Comparison of ENCODE assay signal across 8 mouse cellular contexts in the genomic region with DNA sequence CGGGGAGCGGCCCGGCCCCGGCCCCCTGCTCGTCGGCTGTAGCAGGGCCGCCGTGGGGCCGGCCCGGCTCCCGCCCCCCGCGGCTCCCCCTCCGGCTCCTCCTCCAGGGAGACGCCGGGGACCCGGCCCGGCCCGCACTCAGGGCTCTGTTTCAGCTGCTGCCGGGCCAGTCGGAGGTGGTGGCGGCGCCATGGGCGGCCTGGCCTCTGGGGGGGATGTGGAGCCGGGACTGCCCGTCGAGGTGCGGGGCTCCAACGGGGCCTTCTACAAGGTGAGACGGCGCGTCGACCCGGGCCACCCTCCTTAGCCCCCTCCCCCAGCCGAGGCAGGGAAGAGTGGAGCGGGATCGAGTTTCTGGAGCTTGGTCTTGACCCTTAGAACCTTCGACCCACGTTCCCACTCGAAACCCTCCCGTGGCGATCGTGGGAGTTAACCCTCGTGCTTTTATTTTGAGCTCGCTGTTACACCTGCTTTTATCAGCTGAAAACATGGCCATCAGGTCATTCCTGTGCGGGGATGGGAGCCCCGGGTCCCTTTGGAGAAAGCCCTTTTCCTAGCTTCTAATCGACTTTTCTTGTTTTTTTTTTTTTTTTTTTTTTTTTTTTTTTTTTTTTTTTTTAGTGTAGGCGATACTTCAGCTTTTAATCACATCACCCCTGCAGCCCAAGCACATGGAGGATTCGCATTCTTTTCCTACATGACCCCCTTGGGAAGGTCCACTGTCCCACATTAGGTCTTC. TPM values are rescaled to one million over a fixed set of nuclear protein-coding genes. Genes with fewer than 3 reads are reported as not detected.
DNase-seq lines count a peak whose midpoint lies in the region; ATAC-seq and TF ChIP-seq lines count a peak whose summit lies in the region.

No protein-coding gene starts in this region.

- H3K9me3 ChIP-seq in kidney, embryonic 14.5 days (ENCODE audit: control insufficient read depth, low read length): no peaks in the 10 kb centered on the region
- no peaks in the 10 kb centered on the region for H3K9me3 ChIP-seq in G1E (replicated peaks)
- H3K9me3 ChIP-seq in erythroblast, embryonic 14.5 days (ENCODE audit: control insufficient read depth, low read length): no peaks in the 10 kb centered on the region
- no peaks in the 10 kb centered on the region for H3K9me3 ChIP-seq in hindbrain, embryonic 15.5 days

- TF ChIP-seq POLR2A in lung, adult 2 months (IDR thresholded peaks at IDR 0.05; ENCODE audit: borderline replicate concordance, extremely low read depth, low read depth, low read length): no peak

- WGBS in kidney, embryonic 14.5 days: under 1% methylated on average over 35 of the region's 50 CpGs
- WGBS in hindbrain, embryonic 15.5 days: under 1% methylated on average over 33 of the region's 50 CpGs
- under 1% methylated on average over 39 of the region's 50 CpGs for WGBS in lung, adult 2 months

- ATAC-seq in kidney, embryonic 14.5 days (ENCODE audit: low FRiP score, low TSS enrichment): peak; percentile 68
- no peak for ATAC-seq in G1E (ENCODE audit: extremely low read depth, insufficient number of reproducible peaks, low FRiP score, poor library complexity, severe bottlenecking)
- ATAC-seq in hindbrain, embryonic 15.5 days (ENCODE audit: low FRiP score, low read depth): peak; percentile 40; the same call in 1 of the 2 replicates

- H3K4me1 ChIP-seq in kidney, embryonic 14.5 days (ENCODE audit: control insufficient read depth, insufficient read depth, low read length): peaks cover 21% of the 10 kb centered on the region
- H3K4me1 ChIP-seq in G1E (ENCODE audit: insufficient read depth, low read depth, low read length): peaks cover 49% of the 10 kb centered on the region
- H3K4me1 ChIP-seq in erythroblast, embryonic 14.5 days (ENCODE audit: control insufficient read depth): peaks cover 56% of the 10 kb centered on the region
- peaks cover 33% of the 10 kb centered on the region for H3K4me1 ChIP-seq in hindbrain, embryonic 15.5 days (replicated peaks)
- H3K4me1 ChIP-seq in lung, adult 2 months (ENCODE audit: control insufficient read depth, insufficient read depth, low read length): peaks cover 5% of the 10 kb centered on the region

- H3K36me3 ChIP-seq in kidney, embryonic 14.5 days (ENCODE audit: control insufficient read depth, insufficient read depth, low read length): peaks cover 16% of the 10 kb centered on the region; the same call in 1 of the 2 replicates
- peaks cover 25% of the 10 kb centered on the region for H3K36me3 ChIP-seq in G1E (replicated peaks)
- peaks cover 21% of the 10 kb centered on the region for H3K36me3 ChIP-seq in erythroblast, embryonic 14.5 days (ENCODE audit: control insufficient read depth)
- peaks cover 5% of the 10 kb centered on the region; the same call in 1 of the 2 replicates for H3K36me3 ChIP-seq in hindbrain, embryonic 15.5 days

- peak overlapping the region; percentile 64 for H3K4me2 ChIP-seq in kidney, embryonic 14.5 days (replicated peaks; ENCODE audit: low read depth, low read length)
- peak overlapping the region; percentile 78 for H3K4me2 ChIP-seq in hindbrain, embryonic 15.5 days

- H3K4me3 ChIP-seq in kidney, embryonic 14.5 days (ENCODE audit: low read length): peak overlapping the region; percentile 96
- peak overlapping the region; percentile 90 for H3K4me3 ChIP-seq in G1E (ENCODE audit: low read depth, low read length)
- H3K4me3 ChIP-seq in erythroblast, embryonic 14.5 days (replicated peaks): peak overlapping the region; percentile 95
- peak overlapping the region; percentile 94 for H3K4me3 ChIP-seq in hindbrain, embryonic 15.5 days
- peak overlapping the region; percentile 76 for H3K4me3 ChIP-seq in lung, adult 2 months (replicated peaks; ENCODE audit: extremely low read depth, low read depth, low read length)

- DNase-seq in kidney, adult 9 months: no peak
- DNase-seq in G1E (ENCODE audit: low spot score): peak; percentile 70
- DNase-seq in lung, adult 2 months: no peak
- peak; percentile 49 for DNase-seq in skeletal muscle tissue, adult 2 months (ENCODE audit: low read depth, low spot score)
- no peak for DNase-seq in thymus, postnatal 4 days

- peak overlapping the region; percentile 97 for H3K9ac ChIP-seq in kidney, embryonic 14.5 days (ENCODE audit: low read depth, low read length)
- H3K9ac ChIP-seq in hindbrain, embryonic 15.5 days: peak overlapping the region; percentile 99

- no peak for TF ChIP-seq CTCF in G1E (IDR thresholded peaks at IDR 0.05; ENCODE audit: low read depth, low read length)
- TF ChIP-seq CTCF in lung, adult 2 months (IDR thresholded peaks at IDR 0.05; ENCODE audit: insufficient read depth, low read length): no peak

- H3K27me3 ChIP-seq in kidney, embryonic 14.5 days (ENCODE audit: control insufficient read depth, insufficient read depth, low read length): no peaks in the 10 kb centered on the region
- H3K27me3 ChIP-seq in G1E (ENCODE audit: insufficient read depth, low read length): no peaks in the 10 kb centered on the region
- no peaks in the 10 kb centered on the region for H3K27me3 ChIP-seq in erythroblast, embryonic 14.5 days (ENCODE audit: control insufficient read depth)
- no peaks in the 10 kb centered on the region for H3K27me3 ChIP-seq in hindbrain, embryonic 15.5 days

- peak overlapping the region; percentile 97 for H3K27ac ChIP-seq in kidney, embryonic 14.5 days (ENCODE audit: low read depth, low read length)
- H3K27ac ChIP-seq in hindbrain, embryonic 15.5 days (replicated peaks): peak overlapping the region; percentile 95

RNA-seq across cellular contexts. Expression of gene Fxr2, which starts 0.5 kb away (rescaled TPM):
- 30.7 and 33.3 TPM in 2 replicates for polyA plus RNA-seq in kidney, embryonic 14.5 days (2014; fragmentation: Nextera tagmentation; extraction: Ambion mirVana)
- total RNA-seq in G1E (2014; fragmentation: Nextera tagmentation): 90.1 and 92.9 TPM in 2 replicates
- 44.9 and 53.6 TPM in 2 replicates for total RNA-seq in G1E (2017)
- 77.8 and 82.4 TPM in 2 replicates for polyA plus RNA-seq in G1E (2012)
- 9.7 and 10.3 TPM in 2 replicates for polyA plus RNA-seq in erythroblast, embryonic 14.5 days (2012)
- polyA plus RNA-seq in hindbrain, embryonic 15.5 days (2015; fragmentation: Nextera tagmentation; extraction: Ambion mirVana): 41.3 and 41.5 TPM in 2 replicates
- polyA plus RNA-seq in lung, adult 2 months (2012; rRNA removed): 54.4 and 66.9 TPM in 2 replicates

RNA-seq across cellular contexts. Expression of gene Sat2, which starts 11.5 kb away (rescaled TPM):
- polyA plus RNA-seq in kidney, embryonic 14.5 days (2014; fragmentation: Nextera tagmentation; extraction: Ambion mirVana): 16.9 and 22.6 TPM in 2 replicates
- total RNA-seq in G1E (2014; fragmentation: Nextera tagmentation) (2.4 and 7.3 TPM in 2 replicates), G1E (2017) (1.5 and 2.6 TPM in 2 replicates)
- polyA plus RNA-seq in G1E (2012): 0.09 TPM in 1 of 2 replicates, not detected in the other
- polyA plus RNA-seq in erythroblast, embryonic 14.5 days (2012): not detected in 2 replicates
- 22.5 and 23.9 TPM in 2 replicates for polyA plus RNA-seq in hindbrain, embryonic 15.5 days (2015; fragmentation: Nextera tagmentation; extraction: Ambion mirVana)
- polyA plus RNA-seq in lung, adult 2 months (2012; rRNA removed): 3.4 and 6.1 TPM in 2 replicates

RNA-seq across cellular contexts. Expression of gene Shbg, which starts 15.6 kb away (rescaled TPM):
- not detected in 2 replicates for polyA plus RNA-seq in kidney, embryonic 14.5 days (2014; fragmentation: Nextera tagmentation; extraction: Ambion mirVana)
- total RNA-seq in G1E (2014; fragmentation: Nextera tagmentation) (not detected in 2 replicates), G1E (2017) (not detected in 2 replicates)
- not detected in 2 replicates for polyA plus RNA-seq in G1E (2012)
- polyA plus RNA-seq in erythroblast, embryonic 14.5 days (2012): 0.02 TPM in 1 of 2 replicates, not detected in the other
- polyA plus RNA-seq in hindbrain, embryonic 15.5 days (2015; fragmentation: Nextera tagmentation; extraction: Ambion mirVana): not detected in 2 replicates
- polyA plus RNA-seq in lung, adult 2 months (2012; rRNA removed): not detected in 2 replicates

RNA-seq across cellular contexts. Expression of gene Sox15, which starts 21.8 kb away (rescaled TPM):
- polyA plus RNA-seq in kidney, embryonic 14.5 days (2014; fragmentation: Nextera tagmentation; extraction: Ambion mirVana): 0.51 TPM in 1 of 2 replicates, not detected in the other
- total RNA-seq in G1E (2014; fragmentation: Nextera tagmentation) (2.1 TPM in 1 of 2 replicates, not detected in the other), G1E (2017) (0.17 TPM in 1 of 2 replicates, not detected in the other)
- 0.20 and 0.36 TPM in 2 replicates for polyA plus RNA-seq in G1E (2012)
- polyA plus RNA-seq in erythroblast, embryonic 14.5 days (2012): not detected in 2 replicates
- polyA plus RNA-seq in hindbrain, embryonic 15.5 days (2015; fragmentation: Nextera tagmentation; extraction: Ambion mirVana): not detected in 2 replicates
- polyA plus RNA-seq in lung, adult 2 months (2012; rRNA removed): 0.14 and 5.5 TPM in 2 replicates

RNA-seq across cellular contexts. Expression of gene Atp1b2, which starts 27.6 kb away (rescaled TPM):
- polyA plus RNA-seq in kidney, embryonic 14.5 days (2014; fragmentation: Nextera tagmentation; extraction: Ambion mirVana): 7.6 and 11.4 TPM in 2 replicates
- total RNA-seq in G1E (2014; fragmentation: Nextera tagmentation): 84.5 and 116 TPM in 2 replicates
- total RNA-seq in G1E (2017): 3.6 and 4.8 TPM in 2 replicates
- 50.0 and 54.6 TPM in 2 replicates for polyA plus RNA-seq in G1E (2012)
- 8.1 and 9.1 TPM in 2 replicates for polyA plus RNA-seq in erythroblast, embryonic 14.5 days (2012)
- polyA plus RNA-seq in hindbrain, embryonic 15.5 days (2015; fragmentation: Nextera tagmentation; extraction: Ambion mirVana): 71.9 and 89.4 TPM in 2 replicates
- 8.4 and 15.9 TPM in 2 replicates for polyA plus RNA-seq in lung, adult 2 months (2012; rRNA removed)

Comparison
In these comparisons a context has a peak if more than half of its experiments do, and no peak if none do; other contexts are left out.
1. DNase-seq: peak in G1E (single experiment) and skeletal muscle tissue, adult 2 months (single experiment); none in kidney, adult 9 months (single experiment), lung, adult 2 months (single experiment) and thymus, postnatal 4 days (single experiment).
2. Peak in every context shown above with its lines, with median percentiles within 50 percentile points of each other: H3K4me3 ChIP-seq.